Mouse (Mus musculus) embryo, embryonic 9.5 days (tissue): ENCODE results near the gene Arhgef33.
"Not testable (repeated sequence)": the region's sequence is repeated elsewhere in the genome, so short reads cannot be mapped to it uniquely, and the experiment has no call there.

ENCODE experiments used
- DNase-seq: peaks from one replicate; pipeline ENCODE4 v3.0.0-alpha.2; 2017; ENCODE audit errors: extremely low spot score

Arhgef33 gene

GRCm38 (mm10) chr17:80345277-80345676 is 38.1 kb downstream of the Arhgef33 start:
- DNase-seq = no peak

GRCm38 (mm10) chr17:80346591-80347125 is 39.5 kb downstream of the Arhgef33 start:
- peak; percentile 47 for DNase-seq

- DNase-seq = no peak
Observed at GRCm38 (mm10) chr17:80347234-80347633, 40.0 kb downstream of the Arhgef33 start.

GRCm38 (mm10) chr17:80360245-80360644 is 53.0 kb downstream of the Arhgef33 start:
- no peak for DNase-seq

GRCm38 (mm10) chr17:80367276-80367675 is 60.1 kb downstream of the Arhgef33 start:
- no peak for DNase-seq

GRCm38 (mm10) chr17:80368606-80369005 is 61.4 kb downstream of the Arhgef33 start:
- DNase-seq = no peak

GRCm38 (mm10) chr17:80372989-80373725 is 66.0 kb downstream of the Arhgef33 start, which contains the start of gene Gm10190:
Gene Gm10190, minus strand, starts transcription at chr17:80373541.
- peak; percentile 86 for DNase-seq

- DNase-seq = no peak
Observed at GRCm38 (mm10) chr17:80373726-80374096, 66.5 kb downstream of the Arhgef33 start.

GRCm38 (mm10) chr17:80378386-80378785 is 71.2 kb downstream of the Arhgef33 start:
- not testable (repeated sequence) for DNase-seq

- DNase-seq = no peak
Observed at GRCm38 (mm10) chr17:80385671-80386070, 78.5 kb downstream of the Arhgef33 start.

- no peak for DNase-seq
Observed at GRCm38 (mm10) chr17:80390024-80390423, 82.8 kb downstream of the Arhgef33 start.

GRCm38 (mm10) chr17:80391423-80392403 is 84.5 kb downstream of the Arhgef33 start:
- peak; percentile 62 for DNase-seq

GRCm38 (mm10) chr17:80398243-80398642 is 91.0 kb downstream of the Arhgef33 start:
- no peak for DNase-seq

- no peak for DNase-seq
Observed at GRCm38 (mm10) chr17:80411182-80411581, 104.0 kb downstream of the Arhgef33 start.

GRCm38 (mm10) chr17:80418572-80419210 is 111.5 kb downstream of the Arhgef33 start:
- no peak for DNase-seq

- no peak for DNase-seq
Observed at GRCm38 (mm10) chr17:80420998-80421397, 113.8 kb downstream of the Arhgef33 start.

GRCm38 (mm10) chr17:80426171-80426570 is 119.0 kb downstream of the Arhgef33 start:
- no peak for DNase-seq

- no peak for DNase-seq
Observed at GRCm38 (mm10) chr17:80426901-80427300, 119.7 kb downstream of the Arhgef33 start.

GRCm38 (mm10) chr17:80427966-80428365 is 120.8 kb downstream of the Arhgef33 start:
- no peak for DNase-seq

GRCm38 (mm10) chr17:80431997-80432396 is 124.8 kb downstream of the Arhgef33 start:
- DNase-seq = no peak

GRCm38 (mm10) chr17:80434430-80434829 is 127.2 kb downstream of the Arhgef33 start:
- DNase-seq = no peak

- no peak for DNase-seq
Observed at GRCm38 (mm10) chr17:80435680-80436079, 128.5 kb downstream of the Arhgef33 start.
